ENCODE assay signal across 22 mouse cellular contexts in genomic region chr3:45276783-45277182, GRCm38 (mm10).
A peak's percentile ranks its signal among the peaks of the same experiment; 100 is the strongest.
DNase-seq lines count a peak whose midpoint lies in the region; ATAC-seq lines count a peak whose summit lies in the region.
"Had no signal": no experiment of that assay in that cellular context is flagged by ENCODE, and none has a peak within 500 bp of the region (broad histone marks: within the 10 kb centered on the region; RNA-seq: fewer than 3 reads in every experiment).

No protein-coding gene starts in this region.

- ATAC-seq in frontal cortex, adult (ENCODE audit: low TSS enrichment): peak; percentile 76
- ATAC-seq: activated CD4-positive, CD25-positive, alpha-beta regulatory T cell, adult 4 months; forebrain, embryonic 13.5 days; forebrain, embryonic 16.5 days; hindbrain, postnatal 0 days had no signal

- no peak for DNase-seq in frontal cortex, postnatal 10 days (ENCODE audit: low spot score in 2 of 2)
- peak; percentile 14 for DNase-seq in left cerebral cortex, adult 11 months (ENCODE audit: low spot score)
- DNase-seq in left cerebral cortex, postnatal 36 days (ENCODE audit: low spot score in 2 of 2): no peak
- peak; percentile 20 for DNase-seq in right cerebral cortex, adult 18-20 months
- no peak for DNase-seq in right cerebral cortex, postnatal 25 days
- peak; percentile 53 for DNase-seq in brain, adult 2 months (ENCODE audit: low read depth, low spot score)
- no peak for DNase-seq in layer of hippocampus, adult 11-12 months (ENCODE audit: low spot score)
- DNase-seq: adrenal gland, adult 8-10 months; adrenal gland, postnatal 25 days; cerebellum, adult 18-20 months; cerebellum, adult 9-10 months; cerebellum, postnatal 14 days; gastrocnemius, postnatal 10 days; gastrocnemius, postnatal 36 days; heart, adult 2 months; heart, postnatal 14 days; heart, postnatal 4 days had no signal

- intact Hi-C loops in left cerebral cortex, postnatal 36 days (cut with DNase I): no loop called here

Comparison
In these comparisons a context has a peak if more than half of its experiments do, and no peak if none do; other contexts are left out.
1. DNase-seq: peak in left cerebral cortex, adult 11 months (single experiment), right cerebral cortex, adult 18-20 months (single experiment) and brain, adult 2 months (single experiment); none in frontal cortex, postnatal 10 days (0 of 2), left cerebral cortex, postnatal 36 days (0 of 2), right cerebral cortex, postnatal 25 days (single experiment) and layer of hippocampus, adult 11-12 months (single experiment).